Mouse (Mus musculus): Measurements from ENCODE around the gene Psma1. TPM values are rescaled to one million over a fixed set of nuclear protein-coding genes. Genes with fewer than 3 reads are reported as not detected.
A peak's percentile ranks its signal among the peaks of the same experiment; 100 is the strongest.

Gene Psma1
- polyA plus RNA-seq, 1 experiment from 2014 or later, result 505 TPM

DNA sequence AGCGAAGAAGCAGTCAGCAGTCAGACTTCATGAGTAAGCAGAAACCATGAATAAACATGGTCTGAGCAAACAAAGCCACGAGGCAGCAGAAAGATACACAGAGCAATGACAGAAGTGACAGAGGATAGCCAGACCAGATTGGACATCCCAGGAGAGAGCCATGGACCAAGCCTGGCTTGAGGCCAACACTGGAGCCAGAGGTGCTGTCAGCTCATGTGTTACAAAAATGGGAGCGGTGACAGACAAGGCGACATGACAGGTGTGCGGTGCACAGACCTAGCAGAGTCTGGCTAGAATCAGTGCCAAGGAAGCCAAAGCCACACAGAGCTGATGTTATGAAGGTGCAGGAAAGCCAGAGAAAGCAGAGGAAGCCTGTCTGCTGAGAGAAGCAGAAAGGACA is 35.3 kb upstream of the Psma1 start:
- no peaks in the 10 kb centered on the region for H3K9me3 ChIP-seq (replicated peaks; ENCODE audit: control insufficient read depth, low read length)
- H3K4me2 ChIP-seq (ENCODE audit: low read depth, low read length), result no peak overlapping the region
- H3K36me3 ChIP-seq (replicated peaks; ENCODE audit: control insufficient read depth, insufficient read depth, low read depth, low read length), result no peaks in the 10 kb centered on the region
- no peak overlapping the region for H3K4me3 ChIP-seq (ENCODE audit: low read depth, low read length)
- no peaks in the 10 kb centered on the region for H3K4me1 ChIP-seq (ENCODE audit: control insufficient read depth, insufficient read depth, low read length)
- DNase-seq (ENCODE audit: low spot score) (no peak), ATAC-seq (replicated peaks; ENCODE audit: insufficient number of reproducible peaks, low FRiP score, low TSS enrichment, low read depth) (no peak)
- H3K9ac ChIP-seq (replicated peaks; ENCODE audit: low read length), result no peak overlapping the region
- no peaks in the 10 kb centered on the region for H3K27me3 ChIP-seq (ENCODE audit: control insufficient read depth, insufficient read depth, low read length)
- H3K27ac ChIP-seq (replicated peaks; ENCODE audit: low read depth, low read length), result no peak overlapping the region
- WGBS, result 72% methylated on average over 5 of the region's 5 CpGs

DNA sequence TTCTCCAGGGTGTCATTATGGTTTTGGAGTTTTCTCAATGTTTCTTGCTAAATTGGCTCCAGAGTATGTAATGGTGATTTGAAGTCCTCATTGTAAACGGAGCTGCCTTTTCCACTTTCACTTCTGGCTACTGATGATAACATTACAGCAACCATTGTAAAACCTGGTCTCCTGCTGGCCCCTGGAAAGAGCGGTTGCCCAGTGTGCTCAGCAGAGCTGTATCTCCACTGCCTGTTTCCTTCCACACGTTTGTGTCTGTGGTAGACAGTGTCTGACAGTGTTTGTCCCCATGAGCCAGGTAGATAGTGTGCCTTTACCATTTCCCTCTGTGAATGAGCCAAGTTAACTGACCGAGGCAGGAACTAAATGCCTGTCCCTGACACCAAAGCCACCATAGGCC is 33.1 kb upstream of the Psma1 start:
- ATAC-seq (replicated peaks; ENCODE audit: insufficient number of reproducible peaks, low FRiP score, low TSS enrichment, low read depth) (no peak), DNase-seq (ENCODE audit: low spot score) (no peak)
- H3K4me1 ChIP-seq (ENCODE audit: control insufficient read depth, insufficient read depth, low read length), result no peaks in the 10 kb centered on the region
- H3K27me3 ChIP-seq (ENCODE audit: control insufficient read depth, insufficient read depth, low read length), result no peaks in the 10 kb centered on the region
- no peak overlapping the region for H3K4me3 ChIP-seq (ENCODE audit: low read depth, low read length)
- no peaks in the 10 kb centered on the region for H3K36me3 ChIP-seq (replicated peaks; ENCODE audit: control insufficient read depth, insufficient read depth, low read depth, low read length)
- WGBS, result 65% methylated on average over 4 of the region's 4 CpGs
- no peak overlapping the region for H3K27ac ChIP-seq (replicated peaks; ENCODE audit: low read depth, low read length)
- no peak overlapping the region for H3K4me2 ChIP-seq (ENCODE audit: low read depth, low read length)
- no peaks in the 10 kb centered on the region for H3K9me3 ChIP-seq (replicated peaks; ENCODE audit: control insufficient read depth, low read length)
- no peak overlapping the region for H3K9ac ChIP-seq (replicated peaks; ENCODE audit: low read length)

DNA sequence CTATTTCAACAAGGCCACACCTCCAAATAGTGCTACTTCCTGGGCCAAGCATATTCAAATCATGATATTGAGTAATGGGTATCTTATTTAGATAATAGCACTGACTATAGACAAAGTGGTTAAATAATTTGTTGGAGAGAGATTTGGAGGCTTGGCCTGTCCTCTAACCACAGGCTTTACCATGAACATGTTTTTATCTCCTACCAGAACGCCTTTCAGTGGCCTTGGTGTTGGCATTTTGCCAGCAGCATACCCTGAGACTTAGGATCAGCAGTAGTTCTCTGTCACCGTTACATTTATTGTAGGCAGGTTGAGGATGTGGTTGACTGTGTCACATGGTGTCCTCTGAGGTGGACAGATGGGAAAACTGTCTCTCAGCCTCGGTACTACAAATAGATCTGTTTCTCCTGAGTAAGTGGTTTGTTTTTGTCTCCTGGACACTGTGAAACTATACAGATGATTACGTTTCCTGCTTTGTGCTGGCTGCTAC is 25.4 kb upstream of the Psma1 start:
- DNase-seq (ENCODE audit: low spot score) (no peak), ATAC-seq (replicated peaks; ENCODE audit: insufficient number of reproducible peaks, low FRiP score, low TSS enrichment, low read depth) (no peak)
- H3K36me3 ChIP-seq (replicated peaks; ENCODE audit: control insufficient read depth, insufficient read depth, low read depth, low read length), result no peaks in the 10 kb centered on the region
- no peak overlapping the region for H3K27ac ChIP-seq (replicated peaks; ENCODE audit: low read depth, low read length)
- H3K4me1 ChIP-seq (ENCODE audit: control insufficient read depth, insufficient read depth, low read length), result no peaks in the 10 kb centered on the region
- H3K4me3 ChIP-seq (ENCODE audit: low read depth, low read length), result no peak overlapping the region
- H3K9ac ChIP-seq (replicated peaks; ENCODE audit: low read length), result no peak overlapping the region
- WGBS, result 81% methylated on average over 4 of the region's 4 CpGs
- no peaks in the 10 kb centered on the region for H3K9me3 ChIP-seq (replicated peaks; ENCODE audit: control insufficient read depth, low read length)
- no peak overlapping the region for H3K4me2 ChIP-seq (ENCODE audit: low read depth, low read length)
- H3K27me3 ChIP-seq (ENCODE audit: control insufficient read depth, insufficient read depth, low read length), result no peaks in the 10 kb centered on the region

DNA sequence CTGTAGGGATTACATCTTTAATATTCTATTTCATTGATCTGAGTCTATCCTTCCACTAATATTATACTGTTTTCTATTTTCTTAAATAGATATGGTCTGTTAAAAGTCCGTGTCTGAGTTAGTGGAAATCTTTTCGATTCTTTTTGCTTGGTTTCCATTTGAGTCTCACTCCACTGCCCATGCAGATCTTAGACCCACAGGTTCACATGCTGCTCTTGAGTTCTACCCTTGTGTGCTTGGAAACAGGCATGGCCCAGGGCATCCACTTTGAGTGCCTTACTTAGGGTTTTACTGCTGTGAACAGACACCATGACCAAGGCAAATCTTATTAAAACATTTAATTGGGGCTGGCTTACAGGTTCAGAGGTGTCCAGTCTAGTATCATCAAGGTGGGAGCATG is 24.9 kb upstream of the Psma1 start:
- WGBS, result 88% methylated on average over 2 of the region's 2 CpGs
- no peak for ATAC-seq (replicated peaks; ENCODE audit: insufficient number of reproducible peaks, low FRiP score, low TSS enrichment, low read depth)
- Histone ChIP-seq H3K4me3 (ENCODE audit: low read depth, low read length) (no peak overlapping the region), H3K27ac (replicated peaks; ENCODE audit: low read depth, low read length) (no peak overlapping the region), H3K27me3 (ENCODE audit: control insufficient read depth, insufficient read depth, low read length) (no peaks in the 10 kb centered on the region), H3K4me2 (ENCODE audit: low read depth, low read length) (no peak overlapping the region), H3K36me3 (replicated peaks; ENCODE audit: control insufficient read depth, insufficient read depth, low read depth, low read length) (no peaks in the 10 kb centered on the region), H3K9me3 (replicated peaks; ENCODE audit: control insufficient read depth, low read length) (no peaks in the 10 kb centered on the region), H3K9ac (replicated peaks; ENCODE audit: low read length) (no peak overlapping the region), H3K4me1 (ENCODE audit: control insufficient read depth, insufficient read depth, low read length) (no peaks in the 10 kb centered on the region)
- no peak for DNase-seq (ENCODE audit: low spot score)

DNA sequence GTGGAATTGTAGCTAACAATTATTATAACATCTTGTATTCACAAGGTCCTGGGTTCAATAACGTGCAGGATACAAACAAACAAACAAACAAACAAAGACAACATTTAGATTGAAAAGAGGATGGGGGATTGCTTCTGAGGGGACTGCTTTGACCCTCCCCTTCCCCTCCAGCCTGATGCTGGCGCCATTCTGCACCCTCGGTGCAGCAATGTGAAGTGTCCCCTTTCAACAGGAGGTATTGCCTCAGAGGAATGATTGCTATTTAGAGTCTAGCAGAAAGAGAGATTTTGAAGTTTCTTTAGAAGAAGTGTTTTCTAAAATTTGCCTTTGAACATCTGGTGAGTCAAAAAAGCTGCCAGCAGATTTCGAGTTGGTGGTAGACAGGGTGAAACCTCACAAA is 23.3 kb upstream of the Psma1 start:
- no peak overlapping the region for H3K9ac ChIP-seq (replicated peaks; ENCODE audit: low read length)
- no peak overlapping the region for H3K4me2 ChIP-seq (ENCODE audit: low read depth, low read length)
- no peaks in the 10 kb centered on the region for H3K9me3 ChIP-seq (replicated peaks; ENCODE audit: control insufficient read depth, low read length)
- no peaks in the 10 kb centered on the region for H3K27me3 ChIP-seq (ENCODE audit: control insufficient read depth, insufficient read depth, low read length)
- no peak for ATAC-seq (replicated peaks; ENCODE audit: insufficient number of reproducible peaks, low FRiP score, low TSS enrichment, low read depth)
- H3K36me3 ChIP-seq (replicated peaks; ENCODE audit: control insufficient read depth, insufficient read depth, low read depth, low read length), result no peaks in the 10 kb centered on the region
- H3K27ac ChIP-seq (replicated peaks; ENCODE audit: low read depth, low read length), result no peak overlapping the region
- H3K4me1 ChIP-seq (ENCODE audit: control insufficient read depth, insufficient read depth, low read length), result no peaks in the 10 kb centered on the region
- no peak for DNase-seq (ENCODE audit: low spot score)
- WGBS, result 71% methylated on average over 4 of the region's 4 CpGs
- H3K4me3 ChIP-seq (ENCODE audit: low read depth, low read length), result no peak overlapping the region

DNA sequence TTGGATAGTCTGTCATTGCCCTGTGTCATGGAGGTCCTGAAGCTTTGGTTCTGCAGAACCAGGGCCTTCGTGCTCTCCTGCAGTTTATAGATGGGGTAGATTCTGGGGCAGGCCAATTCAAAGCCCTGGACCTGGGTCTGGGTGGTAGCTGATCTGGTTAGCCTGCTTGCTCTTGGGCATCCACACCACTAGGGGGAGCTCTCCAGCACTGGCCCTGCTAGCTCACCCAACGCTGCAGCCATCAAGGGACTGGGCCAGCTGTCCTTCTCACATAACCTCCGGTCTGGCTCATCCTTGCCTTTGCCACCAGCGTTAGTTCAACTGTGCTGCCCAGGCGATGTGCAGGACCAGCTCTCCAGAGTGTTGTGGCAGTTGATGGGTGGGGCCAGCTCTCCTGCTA is 18.8 kb upstream of the Psma1 start:
- ATAC-seq (replicated peaks; ENCODE audit: insufficient number of reproducible peaks, low FRiP score, low TSS enrichment, low read depth) (no peak), DNase-seq (ENCODE audit: low spot score) (no peak)
- no peaks in the 10 kb centered on the region for H3K4me1 ChIP-seq (ENCODE audit: control insufficient read depth, insufficient read depth, low read length)
- no peaks in the 10 kb centered on the region for H3K36me3 ChIP-seq (replicated peaks; ENCODE audit: control insufficient read depth, insufficient read depth, low read depth, low read length)
- no peak overlapping the region for H3K27ac ChIP-seq (replicated peaks; ENCODE audit: low read depth, low read length)
- H3K9ac ChIP-seq (replicated peaks; ENCODE audit: low read length), result no peak overlapping the region
- H3K4me2 ChIP-seq (ENCODE audit: low read depth, low read length), result no peak overlapping the region
- H3K27me3 ChIP-seq (ENCODE audit: control insufficient read depth, insufficient read depth, low read length), result no peaks in the 10 kb centered on the region
- WGBS, result 86% methylated on average over 5 of the region's 5 CpGs
- H3K4me3 ChIP-seq (ENCODE audit: low read depth, low read length), result no peak overlapping the region
- H3K9me3 ChIP-seq (replicated peaks; ENCODE audit: control insufficient read depth, low read length), result no peaks in the 10 kb centered on the region

DNA sequence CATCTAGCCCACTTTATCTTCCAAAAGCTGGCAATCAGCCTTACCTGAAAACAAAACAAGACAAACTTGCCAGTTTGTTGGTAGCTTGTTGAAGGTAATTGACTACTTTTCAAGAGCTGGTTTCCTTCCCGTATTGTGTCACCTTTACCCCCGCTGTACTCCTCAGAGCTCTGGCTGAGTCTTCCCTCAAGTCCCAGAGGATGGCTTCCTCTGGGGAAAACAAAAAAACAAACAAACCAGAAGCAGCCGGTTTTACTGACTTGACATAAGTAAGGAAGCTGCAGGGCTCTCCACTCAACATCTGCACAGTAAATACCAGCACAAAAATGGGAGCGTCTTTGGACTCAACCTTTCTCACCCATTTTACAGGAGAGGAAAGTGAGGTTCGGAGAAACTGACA is 18.0 kb upstream of the Psma1 start:
- Histone ChIP-seq H3K36me3 (replicated peaks; ENCODE audit: control insufficient read depth, insufficient read depth, low read depth, low read length) (no peaks in the 10 kb centered on the region), H3K9ac (replicated peaks; ENCODE audit: low read length) (no peak overlapping the region)
- WGBS, result 73% methylated on average over 5 of the region's 5 CpGs

DNA sequence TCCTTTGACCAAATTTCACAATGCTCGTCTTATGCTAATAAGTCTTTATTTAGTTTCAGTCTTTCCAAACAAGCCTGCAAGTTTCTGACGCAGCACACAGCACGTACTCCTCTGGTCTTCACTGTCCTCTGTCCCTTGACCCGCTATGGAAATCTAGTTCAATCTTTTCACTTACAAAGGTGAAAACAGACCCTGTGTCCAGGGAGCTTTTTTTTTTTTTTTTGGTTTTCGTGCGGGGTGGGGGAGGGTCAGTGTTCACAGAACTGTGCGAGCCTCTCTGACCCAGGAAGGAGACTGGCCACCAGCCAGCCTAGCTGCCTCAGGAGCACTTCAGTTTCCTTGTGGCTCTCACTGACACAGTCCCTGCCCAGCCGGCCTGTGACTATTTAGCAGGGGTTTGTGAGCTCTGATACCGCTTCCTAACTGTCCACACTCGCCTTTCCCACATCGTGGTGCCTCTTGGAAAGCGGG is 16.6 kb upstream of the Psma1 start:
- no peak overlapping the region for H3K27ac ChIP-seq (replicated peaks; ENCODE audit: low read depth, low read length)
- no peak overlapping the region for H3K4me3 ChIP-seq (ENCODE audit: low read depth, low read length)
- H3K27me3 ChIP-seq (ENCODE audit: control insufficient read depth, insufficient read depth, low read length), result no peaks in the 10 kb centered on the region
- H3K9ac ChIP-seq (replicated peaks; ENCODE audit: low read length), result no peak overlapping the region
- WGBS, result 14% methylated on average over 12 of the region's 12 CpGs
- no peaks in the 10 kb centered on the region for H3K4me1 ChIP-seq (ENCODE audit: control insufficient read depth, insufficient read depth, low read length)
- no peaks in the 10 kb centered on the region for H3K36me3 ChIP-seq (replicated peaks; ENCODE audit: control insufficient read depth, insufficient read depth, low read depth, low read length)
- H3K4me2 ChIP-seq (ENCODE audit: low read depth, low read length), result no peak overlapping the region
- ATAC-seq (replicated peaks; ENCODE audit: insufficient number of reproducible peaks, low FRiP score, low TSS enrichment, low read depth) (no peak), DNase-seq (ENCODE audit: low spot score) (peak; percentile 28)
- no peaks in the 10 kb centered on the region for H3K9me3 ChIP-seq (replicated peaks; ENCODE audit: control insufficient read depth, low read length)

More for the DNA sequence above, 18.0 kb upstream of the Psma1 start:
- Histone ChIP-seq H3K27me3 (ENCODE audit: control insufficient read depth, insufficient read depth, low read length) (no peaks in the 10 kb centered on the region), H3K4me3 (ENCODE audit: low read depth, low read length) (no peak overlapping the region), H3K4me1 (ENCODE audit: control insufficient read depth, insufficient read depth, low read length) (no peaks in the 10 kb centered on the region), H3K27ac (replicated peaks; ENCODE audit: low read depth, low read length) (no peak overlapping the region), H3K9me3 (replicated peaks; ENCODE audit: control insufficient read depth, low read length) (no peaks in the 10 kb centered on the region), H3K4me2 (ENCODE audit: low read depth, low read length) (no peak overlapping the region)
- ATAC-seq (replicated peaks; ENCODE audit: insufficient number of reproducible peaks, low FRiP score, low TSS enrichment, low read depth), result no peak
- DNase-seq (ENCODE audit: low spot score), result no peak
